Mouse (Mus musculus) monocyte, adult 2 months (primary cell): ENCODE results near the gene Whrn.

Experiments
- DNase-seq, 2 experiments: peaks; one replicate each; pipeline ENCODE4 v3.0.0; 2022; ENCODE audit warnings: low spot score in 2 of 2, low read depth in 1 of 2

Gene Whrn

GRCm38 (mm10) chr4:63409317-63409907, 86.4 kb downstream of the Whrn start:
- DNase-seq: no peak

GRCm38 (mm10) chr4:63408649-63409048, 87.1 kb downstream of the Whrn start:
- DNase-seq: no peak

GRCm38 (mm10) chr4:63408247-63408646, 87.5 kb downstream of the Whrn start:
- no peak for DNase-seq

- DNase-seq: no peak
Measured at GRCm38 (mm10) chr4:63405683-63406082, 90.1 kb downstream of the Whrn start.

- DNase-seq: no peak
Measured at GRCm38 (mm10) chr4:63405051-63405450, 90.7 kb downstream of the Whrn start.

- DNase-seq: no peak
Measured at GRCm38 (mm10) chr4:63404205-63404604, 91.6 kb downstream of the Whrn start.

- DNase-seq: no peak
Measured at GRCm38 (mm10) chr4:63403040-63403959, 92.5 kb downstream of the Whrn start, which contains the start of gene Akna. Akna (minus strand) TSS chr4:63403354.

GRCm38 (mm10) chr4:63402558-63402957, 93.2 kb downstream of the Whrn start:
- no peak for DNase-seq

- DNase-seq: no peak
Measured at GRCm38 (mm10) chr4:63402056-63402455, 93.7 kb downstream of the Whrn start.

GRCm38 (mm10) chr4:63401620-63402019, 94.2 kb downstream of the Whrn start:
- peak in 1 of 2 experiments; percentile 38 for DNase-seq

GRCm38 (mm10) chr4:63400541-63401306, 95.1 kb downstream of the Whrn start:
- no peak for DNase-seq

GRCm38 (mm10) chr4:63399691-63400270, 96.0 kb downstream of the Whrn start:
- no peak for DNase-seq

GRCm38 (mm10) chr4:63398854-63399609, 96.8 kb downstream of the Whrn start:
- DNase-seq: peak; percentile 54 to 66

GRCm38 (mm10) chr4:63397981-63398537, 97.7 kb downstream of the Whrn start:
- no peak for DNase-seq

GRCm38 (mm10) chr4:63391322-63391721, 104.5 kb downstream of the Whrn start:
- DNase-seq: no peak

GRCm38 (mm10) chr4:63389887-63390528, 105.8 kb downstream of the Whrn start:
- no peak for DNase-seq

GRCm38 (mm10) chr4:63389121-63389886, 106.5 kb downstream of the Whrn start:
- no peak for DNase-seq

GRCm38 (mm10) chr4:63388029-63388428, 107.8 kb downstream of the Whrn start:
- no peak for DNase-seq

- DNase-seq: peak in 1 of 2 experiments; percentile 63
Measured at GRCm38 (mm10) chr4:63385784-63386183, 110.0 kb downstream of the Whrn start.
